Mouse (Mus musculus) limb, embryonic 13.5 days (tissue): ENCODE data around the gene Rabl3. TPM values are rescaled to one million over a fixed set of nuclear protein-coding genes. Genes with fewer than 3 reads are reported as not detected.
A peak's percentile ranks its signal among the peaks of the same experiment; 100 is the strongest.

Source experiments
- ATAC-seq: fragments of 200-750 bp; cut with Nextera tagmentation; 2 replicates; pipeline ENCODE4 v1.8.0; 2017; ENCODE audit warnings: low read depth, moderate number of reproducible peaks, moderate TSS enrichment; ENCODE audit not compliant: low FRiP score
- H3K27ac ChIP-seq: fragments of 300-500 bp; sonication (generic); 2 replicates; pipeline ENCODE4 v1.5.1; 2015; ENCODE audit warnings: inconsistent platforms, mild to moderate bottlenecking, moderate library complexity
- H3K27me3 ChIP-seq: fragments of 300-500 bp; sonication (generic); 2 replicates; pipeline ENCODE4 v1.6.1; 2015; ENCODE audit warnings: mild to moderate bottlenecking, inconsistent platforms
- H3K36me3 ChIP-seq: fragments of 300-500 bp; sonication (generic); 2 replicates; pipeline ENCODE4 v1.6.1; 2015; ENCODE audit warnings: inconsistent platforms, mild to moderate bottlenecking, moderate library complexity
- H3K4me1 ChIP-seq: fragments of 300-500 bp; sonication (generic); 2 replicates; pipeline ENCODE4 v1.6.1; 2015; ENCODE audit warnings: inconsistent platforms
- H3K4me2 ChIP-seq: fragments of 300-500 bp; sonication (generic); replicated peaks from 2 replicates; pipeline ENCODE4 v1.6.1; 2015; ENCODE audit warnings: inconsistent platforms, mild to moderate bottlenecking, moderate library complexity
- H3K4me3 ChIP-seq: fragments of 300-500 bp; sonication (generic); 2 replicates; pipeline ENCODE4 v1.5.1; 2015; ENCODE audit warnings: moderate library complexity, mild to moderate bottlenecking, inconsistent platforms
- H3K9ac ChIP-seq: fragments of 300-500 bp; sonication (generic); 2 replicates; pipeline ENCODE4 v1.6.1; 2015; ENCODE audit warnings: mild to moderate bottlenecking, inconsistent platforms
- H3K9me3 ChIP-seq: fragments of 300-500 bp; sonication (generic); 2 replicates; pipeline ENCODE4 v1.6.1; 2016; ENCODE audit warnings: inconsistent platforms
- WGBS: fragments of 180-500 bp; shearing (Covaris S2); methylation state at CpG from one replicate; pipeline ENCODE4 v1.1.7; 2015; 5-methylcytosine and 5-hydroxymethylcytosine counted together
- polyA plus RNA-seq: library from polyadenylated mRNA; unstranded; fragments of >200 nt; fragmentation: Nextera tagmentation; extraction: Ambion mirVana; gene quantifications from 2 replicates; pipeline ENCODE4 v1.2.1, GENCODE M21; 2015

Gene Rabl3
- polyA plus RNA-seq, 1 experiment from 2014 or later = 31.8 TPM

GRCm38 (mm10) chr16:37520190-37521040, 19.3 kb upstream of the Rabl3 start:
- Histone ChIP-seq H3K27me3 (no peaks in the 10 kb centered on the region), H3K27ac (no peak overlapping the region), H3K4me3 (no peak overlapping the region), H3K9me3 (peaks cover 5% of the 10 kb centered on the region; the same call in 1 of the 2 replicates), H3K9ac (no peak overlapping the region), H3K4me2 (no peak overlapping the region), H3K36me3 (peaks cover 69% of the 10 kb centered on the region), H3K4me1 (no peaks in the 10 kb centered on the region)
- WGBS = 97% methylated on average over 2 of the region's 2 CpGs
- no peak for ATAC-seq

- 77% methylated on average over 7 of the region's 7 CpGs for WGBS
- H3K9me3 ChIP-seq = peaks cover 5% of the 10 kb centered on the region; the same call in 1 of the 2 replicates
- no peaks in the 10 kb centered on the region for H3K27me3 ChIP-seq
- peaks cover 69% of the 10 kb centered on the region for H3K36me3 ChIP-seq
- H3K4me2 ChIP-seq = no peak overlapping the region
- no peaks in the 10 kb centered on the region for H3K4me1 ChIP-seq
- H3K27ac ChIP-seq = no peak overlapping the region
- ATAC-seq = no peak
- H3K4me3 ChIP-seq = no peak overlapping the region
- H3K9ac ChIP-seq = no peak overlapping the region
Observed at GRCm38 (mm10) chr16:37522100-37522697, 17.5 kb upstream of the Rabl3 start.

- Histone ChIP-seq H3K4me2 (no peak overlapping the region), H3K4me1 (peaks cover 4% of the 10 kb centered on the region), H3K4me3 (no peak overlapping the region), H3K27ac (no peak overlapping the region), H3K9me3 (peaks cover 5% of the 10 kb centered on the region; the same call in 1 of the 2 replicates), H3K36me3 (peaks cover 63% of the 10 kb centered on the region), H3K27me3 (no peaks in the 10 kb centered on the region), H3K9ac (no peak overlapping the region)
- no peak for ATAC-seq
- WGBS = 93% methylated on average over 2 of the region's 2 CpGs
Observed at GRCm38 (mm10) chr16:37525121-37525520, 14.6 kb upstream of the Rabl3 start.

GRCm38 (mm10) chr16:37526688-37527223, 12.9 kb upstream of the Rabl3 start:
- H3K36me3 ChIP-seq = peaks cover 57% of the 10 kb centered on the region
- no peak for ATAC-seq
- no peak overlapping the region for H3K4me3 ChIP-seq
- no peak overlapping the region for H3K27ac ChIP-seq
- no peak overlapping the region for H3K4me2 ChIP-seq
- no peaks in the 10 kb centered on the region for H3K27me3 ChIP-seq
- 96% methylated on average over 3 of the region's 3 CpGs for WGBS
- peaks cover 5% of the 10 kb centered on the region; the same call in 1 of the 2 replicates for H3K9me3 ChIP-seq
- peaks cover 7% of the 10 kb centered on the region for H3K4me1 ChIP-seq
- H3K9ac ChIP-seq = no peak overlapping the region

- no peaks in the 10 kb centered on the region for H3K27me3 ChIP-seq
- H3K9me3 ChIP-seq = no peaks in the 10 kb centered on the region
- no peak overlapping the region for H3K4me2 ChIP-seq
- no peak for ATAC-seq
- WGBS = 84% methylated on average over 6 of the region's 6 CpGs
- no peak overlapping the region for H3K9ac ChIP-seq
- H3K27ac ChIP-seq = no peak overlapping the region
- peaks cover 48% of the 10 kb centered on the region for H3K36me3 ChIP-seq
- peaks cover 7% of the 10 kb centered on the region for H3K4me1 ChIP-seq
- no peak overlapping the region for H3K4me3 ChIP-seq
Observed at GRCm38 (mm10) chr16:37530170-37530569, 9.5 kb upstream of the Rabl3 start.

GRCm38 (mm10) chr16:37532046-37532445, 7.6 kb upstream of the Rabl3 start:
- H3K36me3 ChIP-seq = peaks cover 46% of the 10 kb centered on the region
- no peak overlapping the region for H3K27ac ChIP-seq
- no peak overlapping the region for H3K9ac ChIP-seq
- ATAC-seq = no peak
- H3K4me2 ChIP-seq = no peak overlapping the region
- peaks cover 7% of the 10 kb centered on the region for H3K4me1 ChIP-seq
- no peak overlapping the region for H3K4me3 ChIP-seq
- 91% methylated on average over 1 of the region's 1 CpGs for WGBS
- H3K27me3 ChIP-seq = no peaks in the 10 kb centered on the region
- no peaks in the 10 kb centered on the region for H3K9me3 ChIP-seq

- no peak overlapping the region for H3K27ac ChIP-seq
- 85% methylated on average over 8 of the region's 8 CpGs for WGBS
- no peaks in the 10 kb centered on the region for H3K27me3 ChIP-seq
- no peak overlapping the region for H3K9ac ChIP-seq
- peaks cover 14% of the 10 kb centered on the region for H3K4me1 ChIP-seq
- no peak for ATAC-seq
- H3K36me3 ChIP-seq = peaks cover 39% of the 10 kb centered on the region
- no peak overlapping the region for H3K4me3 ChIP-seq
- H3K9me3 ChIP-seq = no peaks in the 10 kb centered on the region
- H3K4me2 ChIP-seq = no peak overlapping the region
Observed at GRCm38 (mm10) chr16:37533369-37534068, 6.2 kb upstream of the Rabl3 start.

- 0% methylated on average over 22 of the region's 22 CpGs for WGBS
- Histone ChIP-seq H3K27ac (peak overlapping the region; percentile 79), H3K4me3 (peak overlapping the region; percentile 87)
Observed at GRCm38 (mm10) chr16:37539240-37539610, 460 bp upstream of the Rabl3 start.

GRCm38 (mm10) chr16:37540776-37541175, 1.1 kb downstream of the Rabl3 start:
- WGBS = 92% methylated on average over 6 of the region's 6 CpGs
- H3K27me3 ChIP-seq = no peaks in the 10 kb centered on the region
- peak overlapping the region; percentile 73 for H3K4me2 ChIP-seq
- H3K4me1 ChIP-seq = peaks cover 18% of the 10 kb centered on the region
- ATAC-seq = no peak
- peak overlapping the region; percentile 87 for H3K4me3 ChIP-seq
- peaks cover 16% of the 10 kb centered on the region for H3K36me3 ChIP-seq
- H3K9ac ChIP-seq = no peak overlapping the region
- no peaks in the 10 kb centered on the region for H3K9me3 ChIP-seq
- no peak overlapping the region for H3K27ac ChIP-seq

More at GRCm38 (mm10) chr16:37539240-37539610, 460 bp upstream of the Rabl3 start:
- Histone ChIP-seq H3K9me3 (no peaks in the 10 kb centered on the region), H3K4me1 (peaks cover 18% of the 10 kb centered on the region), H3K27me3 (no peaks in the 10 kb centered on the region), H3K4me2 (peak overlapping the region; percentile 73), H3K36me3 (peaks cover 26% of the 10 kb centered on the region), H3K9ac (peak overlapping the region; percentile 89)
- ATAC-seq = peak; percentile 49; the same call in 1 of the 2 replicates

GRCm38 (mm10) chr16:37546312-37546711, 6.6 kb downstream of the Rabl3 start:
- no peak for ATAC-seq
- Histone ChIP-seq H3K27ac (no peak overlapping the region), H3K36me3 (peaks cover 14% of the 10 kb centered on the region), H3K27me3 (no peaks in the 10 kb centered on the region), H3K9me3 (no peaks in the 10 kb centered on the region), H3K9ac (no peak overlapping the region), H3K4me2 (no peak overlapping the region), H3K4me1 (no peaks in the 10 kb centered on the region), H3K4me3 (no peak overlapping the region)
- WGBS = 85% methylated on average over 5 of the region's 5 CpGs

GRCm38 (mm10) chr16:37550266-37550665, 10.6 kb downstream of the Rabl3 start:
- Histone ChIP-seq H3K4me2 (no peak overlapping the region), H3K27ac (no peak overlapping the region), H3K27me3 (no peaks in the 10 kb centered on the region), H3K4me1 (no peaks in the 10 kb centered on the region), H3K4me3 (no peak overlapping the region), H3K9me3 (no peaks in the 10 kb centered on the region), H3K9ac (no peak overlapping the region), H3K36me3 (no peaks in the 10 kb centered on the region; the same call in 1 of the 2 replicates)
- no peak for ATAC-seq
- 78% methylated on average over 3 of the region's 3 CpGs for WGBS

GRCm38 (mm10) chr16:37550981-37551380, 11.3 kb downstream of the Rabl3 start:
- Histone ChIP-seq H3K9ac (no peak overlapping the region), H3K4me3 (no peak overlapping the region), H3K27ac (no peak overlapping the region), H3K4me1 (no peaks in the 10 kb centered on the region), H3K4me2 (no peak overlapping the region), H3K27me3 (no peaks in the 10 kb centered on the region), H3K36me3 (no peaks in the 10 kb centered on the region; the same call in 1 of the 2 replicates), H3K9me3 (no peaks in the 10 kb centered on the region)
- no peak for ATAC-seq
- WGBS = 83% methylated on average over 2 of the region's 2 CpGs
